Mouse (Mus musculus) neural tube, embryonic 13.5 days (tissue): ENCODE measurements at regions not wholly inside any gene's neighbourhood (a gene's known extent, or its start where the extent isn't known, plus 50 kb on each side); places are given as distances from the start of the nearest gene placed in this dataset.

ENCODE experiments used
- ATAC-seq: fragments of 200-750 bp; cut with Nextera tagmentation; 2 replicates; pipeline ENCODE4 v1.8.0; 2017; ENCODE audit warnings: low read depth, mild to moderate bottlenecking, moderate TSS enrichment, moderate library complexity
- H3K27ac ChIP-seq: fragments of 300-500 bp; sonication (generic); replicated peaks from 2 replicates; pipeline ENCODE4 v1.5.1; 2015; ENCODE audit warnings: moderate library complexity, mild to moderate bottlenecking, inconsistent platforms
- H3K27me3 ChIP-seq: fragments of 300-500 bp; sonication (generic); 2 replicates; pipeline ENCODE4 v1.6.1; 2015; ENCODE audit warnings: mild to moderate bottlenecking, inconsistent platforms
- H3K36me3 ChIP-seq: fragments of 300-500 bp; sonication (generic); 2 replicates; pipeline ENCODE4 v1.6.1; 2015; ENCODE audit warnings: mild to moderate bottlenecking, inconsistent platforms
- H3K4me1 ChIP-seq: fragments of 300-500 bp; sonication (generic); replicated peaks from 2 replicates; pipeline ENCODE4 v1.6.1; 2015; ENCODE audit warnings: inconsistent platforms
- H3K4me2 ChIP-seq: fragments of 300-500 bp; sonication (generic); 2 replicates; pipeline ENCODE4 v1.6.1; 2015; ENCODE audit warnings: inconsistent platforms, mild to moderate bottlenecking, moderate library complexity
- H3K4me3 ChIP-seq: fragments of 300-500 bp; sonication (generic); 2 replicates; pipeline ENCODE4 v1.5.1; 2015; ENCODE audit warnings: mild to moderate bottlenecking, inconsistent platforms
- H3K9ac ChIP-seq: fragments of 300-500 bp; sonication (generic); 2 replicates; pipeline ENCODE4 v1.6.1; 2015; ENCODE audit warnings: moderate library complexity, mild to moderate bottlenecking, inconsistent platforms
- H3K9me3 ChIP-seq: fragments of 300-500 bp; sonication (generic); 2 replicates; pipeline ENCODE4 v1.6.1; 2016; ENCODE audit warnings: inconsistent platforms
- WGBS: fragments of 180-500 bp; shearing (Covaris S2); methylation state at CpG from one replicate; pipeline ENCODE4 v1.1.7; 2015; 5-methylcytosine and 5-hydroxymethylcytosine counted together

DNA sequence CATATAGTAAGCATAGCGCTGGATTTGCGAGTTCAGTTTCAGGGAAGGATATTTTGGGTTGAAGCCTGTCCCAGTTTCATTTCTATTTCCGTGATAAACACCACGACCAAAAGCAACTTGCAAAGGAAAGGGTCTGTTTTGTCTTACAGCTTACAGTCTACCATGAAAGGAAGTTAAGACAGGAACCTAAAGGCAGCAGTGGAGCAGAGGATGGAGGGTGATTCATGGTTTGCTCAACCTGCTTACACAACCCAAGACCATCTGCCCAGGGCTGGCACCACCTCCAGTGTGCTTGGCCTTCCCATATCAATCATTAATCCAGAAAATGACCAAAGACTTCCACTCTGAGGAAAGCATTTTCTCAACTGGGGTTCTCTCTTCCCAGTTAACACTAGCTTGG lies 72.2 kb upstream of the Ccdc71l start:
- Histone ChIP-seq H3K27ac (no peak overlapping the region), H3K36me3 (no peaks in the 10 kb centered on the region), H3K4me1 (no peaks in the 10 kb centered on the region), H3K4me2 (no peak overlapping the region), H3K4me3 (no peak overlapping the region), H3K9me3 (no peaks in the 10 kb centered on the region), H3K27me3 (no peaks in the 10 kb centered on the region), H3K9ac (no peak overlapping the region)
- no peak for ATAC-seq
- WGBS, result 95% methylated on average over 4 of the region's 4 CpGs

- Histone ChIP-seq H3K27me3 (no peaks in the 10 kb centered on the region), H3K4me2 (no peak overlapping the region), H3K9ac (no peak overlapping the region), H3K27ac (no peak overlapping the region), H3K36me3 (no peaks in the 10 kb centered on the region), H3K9me3 (no peaks in the 10 kb centered on the region), H3K4me1 (no peaks in the 10 kb centered on the region), H3K4me3 (no peak overlapping the region)
- 74% methylated on average over 9 of the region's 9 CpGs for WGBS
- no peak for ATAC-seq
Measured at GRCm38 (mm10) chr12:32307280-32308006, 71.1 kb upstream of the Ccdc71l start.

DNA sequence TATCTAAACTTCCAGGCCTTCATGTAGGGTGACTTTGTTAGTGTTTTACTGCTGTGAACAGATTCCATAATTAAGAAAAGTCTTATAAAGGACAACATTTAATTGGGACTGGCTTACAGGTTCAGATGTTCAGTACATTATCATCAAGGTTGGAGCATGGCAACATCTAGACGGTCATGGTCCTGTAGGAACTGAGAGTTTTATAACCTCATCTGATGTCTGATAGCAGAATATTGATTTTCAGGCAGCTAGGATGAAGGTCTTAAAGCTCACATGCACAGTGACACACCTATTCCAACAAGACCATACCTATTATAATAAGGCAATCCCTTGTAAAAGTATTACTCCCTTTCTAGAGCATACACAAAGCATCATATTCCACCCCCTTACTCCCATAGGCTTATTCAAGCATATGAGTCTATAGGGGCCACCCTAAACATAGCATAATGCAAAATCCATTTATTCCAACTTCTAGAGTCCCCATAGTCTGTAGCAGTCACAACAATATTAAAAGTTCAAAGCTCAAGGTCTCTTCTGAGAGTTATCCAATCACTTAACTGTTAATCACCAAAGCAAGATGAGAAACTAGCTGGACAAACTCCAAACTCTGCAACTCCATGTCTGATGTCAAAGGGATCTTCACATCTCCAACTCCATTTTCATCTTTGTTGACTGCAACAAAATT lies 63.3 kb upstream of the Ccdc71l start:
- Histone ChIP-seq H3K27ac (no peak overlapping the region), H3K9me3 (no peaks in the 10 kb centered on the region), H3K4me1 (no peaks in the 10 kb centered on the region), H3K36me3 (no peaks in the 10 kb centered on the region), H3K27me3 (no peaks in the 10 kb centered on the region), H3K9ac (no peak overlapping the region), H3K4me3 (no peak overlapping the region), H3K4me2 (no peak overlapping the region)
- ATAC-seq, result no peak
- WGBS, result 92% methylated on average over 1 of the region's 1 CpGs
